Mouse (Mus musculus): Measurements from ENCODE around the gene Shq1. TPM values are rescaled to one million over a fixed set of nuclear protein-coding genes. Genes with fewer than 3 reads are reported as not detected.

The Shq1 gene
- polyA plus RNA-seq, 2 experiments: 5.8 to 8.7 TPM

DNA sequence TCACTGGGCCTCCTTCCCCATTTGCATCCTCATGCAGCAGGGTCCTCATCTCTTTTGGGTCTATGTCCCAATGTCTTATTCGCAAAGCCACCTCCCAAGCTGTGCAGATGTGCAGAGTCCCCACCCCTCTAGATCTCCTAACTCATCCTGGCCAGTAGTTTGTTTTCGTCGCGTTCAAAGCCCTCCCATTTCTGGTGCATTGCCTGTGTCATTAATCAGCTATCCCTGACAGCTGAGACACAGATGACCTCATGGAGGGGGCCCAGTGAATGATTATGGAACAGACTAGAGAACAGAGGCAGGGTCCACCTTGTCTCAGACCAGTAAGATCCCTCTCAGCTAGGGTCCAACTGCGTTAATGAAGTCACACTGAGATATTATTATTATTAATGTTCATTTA lies 39.9 kb upstream of the Shq1 start:
- H3K4me3 ChIP-seq (ENCODE audit: insufficient read depth in 1 of 2, low read depth in 2 of 2, low read length in 2 of 2): no peak overlapping the region
- ATAC-seq (ENCODE audit: insufficient read depth): no peak
- H3K4me2 ChIP-seq (ENCODE audit: low read depth): no peak overlapping the region
- H3K9me3 ChIP-seq (ENCODE audit: control insufficient read depth, low read length): no peaks in the 10 kb centered on the region
- no peak for TF ChIP-seq CTCF (IDR thresholded peaks at IDR 0.05; ENCODE audit: low read depth)
- no peak for TF ChIP-seq EP300 (IDR thresholded peaks at IDR 0.05; ENCODE audit: low read depth)
- H3K4me1 ChIP-seq (replicated peaks; ENCODE audit: control insufficient read depth in 2 of 2, insufficient read depth in 2 of 2, low read length in 1 of 2): no peaks in the 10 kb centered on the region
- H3K9ac ChIP-seq (replicated peaks): no peak overlapping the region
- DNase-seq (ENCODE audit: low read depth in 3 of 3, low spot score in 3 of 3): no peak
- 62% methylated on average over 5 of the region's 5 CpGs for WGBS (ENCODE audit: insufficient replicate concordance)
- peaks cover 2% of the 10 kb centered on the region; the same call in 1 of the 2 replicates for H3K27me3 ChIP-seq (ENCODE audit: control insufficient read depth, insufficient read depth, low read length)
- no peaks in the 10 kb centered on the region for H3K36me3 ChIP-seq (replicated peaks; ENCODE audit: control insufficient read depth, insufficient read depth, low read depth)
- H3K27ac ChIP-seq: no peak overlapping the region

DNA sequence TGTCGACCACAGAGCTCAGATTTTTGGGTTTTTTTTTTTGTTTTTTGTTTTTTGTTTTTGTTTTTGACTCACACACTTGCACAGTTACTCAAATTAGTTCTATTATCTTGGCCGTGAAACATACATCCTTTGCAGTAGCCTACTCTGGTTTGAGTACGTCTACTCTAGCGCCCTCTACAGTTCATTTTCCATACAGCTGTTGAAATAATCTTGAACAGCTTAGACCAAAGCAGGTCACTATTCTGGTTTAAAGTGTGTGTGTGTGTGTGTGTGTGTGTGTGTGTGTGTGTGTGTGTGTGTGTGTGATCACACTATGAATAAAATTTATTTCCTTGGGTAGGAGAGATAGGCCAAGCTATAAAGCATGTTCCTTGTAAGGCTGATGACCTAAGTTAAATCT lies 39.2 kb upstream of the Shq1 start:
- Histone ChIP-seq H3K9ac (replicated peaks) (no peak overlapping the region), H3K36me3 (replicated peaks; ENCODE audit: control insufficient read depth, insufficient read depth, low read depth) (no peaks in the 10 kb centered on the region), H3K4me1 (replicated peaks; ENCODE audit: control insufficient read depth in 2 of 2, insufficient read depth in 2 of 2, low read length in 1 of 2) (no peaks in the 10 kb centered on the region), H3K9me3 (ENCODE audit: control insufficient read depth, low read length) (no peaks in the 10 kb centered on the region), H3K27ac (no peak overlapping the region), H3K4me3 (ENCODE audit: insufficient read depth in 1 of 2, low read depth in 2 of 2, low read length in 2 of 2) (no peak overlapping the region), H3K27me3 (ENCODE audit: control insufficient read depth, insufficient read depth, low read length) (peaks cover 9% of the 10 kb centered on the region), H3K4me2 (ENCODE audit: low read depth) (no peak overlapping the region)
- ATAC-seq (ENCODE audit: insufficient read depth): no peak
- peak; percentile 38; the same call in 1 of the 2 replicates for TF ChIP-seq CTCF (IDR thresholded peaks at IDR 0.05; ENCODE audit: low read depth)
- TF ChIP-seq EP300 (IDR thresholded peaks at IDR 0.05; ENCODE audit: low read depth): no peak
- no peak for DNase-seq (ENCODE audit: low read depth in 3 of 3, low spot score in 3 of 3)
- 14% methylated on average over 4 of the region's 4 CpGs for WGBS (ENCODE audit: insufficient replicate concordance)

DNA sequence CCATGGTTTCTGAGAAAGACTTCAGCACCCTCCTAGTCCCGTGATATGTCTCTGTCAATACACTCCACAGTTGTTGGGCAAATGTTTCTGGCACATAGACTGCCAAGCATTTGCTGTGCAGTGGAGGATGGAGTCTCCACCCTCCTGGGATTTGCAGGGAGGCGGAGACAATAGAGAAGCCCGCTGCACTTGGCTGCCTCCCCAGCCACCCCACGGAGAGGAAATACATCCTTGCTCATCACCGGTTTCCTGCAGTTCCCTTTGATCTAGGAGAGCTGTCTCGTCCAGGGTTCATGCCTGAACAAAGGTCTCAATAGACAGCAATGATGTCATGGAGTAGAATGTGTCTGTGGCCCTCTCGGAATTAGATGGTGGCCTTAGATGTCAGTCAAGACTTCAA lies 38.5 kb upstream of the Shq1 start:
- H3K27me3 ChIP-seq (ENCODE audit: control insufficient read depth, insufficient read depth, low read length): peaks cover 16% of the 10 kb centered on the region
- no peaks in the 10 kb centered on the region for H3K9me3 ChIP-seq (ENCODE audit: control insufficient read depth, low read length)
- no peak overlapping the region for H3K4me2 ChIP-seq (ENCODE audit: low read depth)
- ATAC-seq (ENCODE audit: insufficient read depth) (no peak), DNase-seq (ENCODE audit: low read depth in 3 of 3, low spot score in 3 of 3) (no peak)
- no peak overlapping the region for H3K27ac ChIP-seq
- no peaks in the 10 kb centered on the region for H3K36me3 ChIP-seq (replicated peaks; ENCODE audit: control insufficient read depth, insufficient read depth, low read depth)
- WGBS (ENCODE audit: insufficient replicate concordance): 20% methylated on average over 7 of the region's 7 CpGs
- TF ChIP-seq CTCF (IDR thresholded peaks at IDR 0.05; ENCODE audit: low read depth): no peak
- no peak for TF ChIP-seq EP300 (IDR thresholded peaks at IDR 0.05; ENCODE audit: low read depth)
- H3K4me3 ChIP-seq (ENCODE audit: insufficient read depth in 1 of 2, low read depth in 2 of 2, low read length in 2 of 2): no peak overlapping the region
- no peaks in the 10 kb centered on the region for H3K4me1 ChIP-seq (replicated peaks; ENCODE audit: control insufficient read depth in 2 of 2, insufficient read depth in 2 of 2, low read length in 1 of 2)
- no peak overlapping the region for H3K9ac ChIP-seq (replicated peaks)

DNA sequence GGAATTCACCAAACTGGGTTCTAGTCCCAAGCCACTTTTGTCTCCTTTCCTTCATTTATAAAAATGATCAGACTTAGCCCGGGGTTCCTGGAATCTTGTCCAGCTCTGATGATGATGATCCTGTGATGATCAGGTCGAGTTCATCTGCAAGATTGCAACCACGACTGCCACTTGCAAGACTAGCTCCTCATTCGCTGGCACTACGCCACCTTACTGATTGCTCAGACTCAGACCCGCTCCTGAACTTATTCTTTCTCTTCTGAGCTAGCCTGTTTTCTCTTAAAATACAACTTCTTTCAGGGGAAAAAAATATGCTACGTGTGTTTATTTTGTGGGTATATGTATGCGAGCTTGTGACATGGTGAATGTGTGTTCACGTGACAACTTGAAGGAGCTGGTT lies 38.0 kb upstream of the Shq1 start:
- peaks cover 21% of the 10 kb centered on the region for H3K27me3 ChIP-seq (ENCODE audit: control insufficient read depth, insufficient read depth, low read length)
- no peak overlapping the region for H3K27ac ChIP-seq
- H3K4me2 ChIP-seq (ENCODE audit: low read depth): no peak overlapping the region
- no peak overlapping the region for H3K4me3 ChIP-seq (ENCODE audit: insufficient read depth in 1 of 2, low read depth in 2 of 2, low read length in 2 of 2)
- no peaks in the 10 kb centered on the region for H3K36me3 ChIP-seq (replicated peaks; ENCODE audit: control insufficient read depth, insufficient read depth, low read depth)
- 61% methylated on average over 9 of the region's 9 CpGs for WGBS (ENCODE audit: insufficient replicate concordance)
- no peak for ATAC-seq (ENCODE audit: insufficient read depth)
- H3K4me1 ChIP-seq (replicated peaks; ENCODE audit: control insufficient read depth in 2 of 2, insufficient read depth in 2 of 2, low read length in 1 of 2): no peaks in the 10 kb centered on the region
- no peak for TF ChIP-seq EP300 (IDR thresholded peaks at IDR 0.05; ENCODE audit: low read depth)
- TF ChIP-seq CTCF (IDR thresholded peaks at IDR 0.05; ENCODE audit: low read depth): no peak
- no peak for DNase-seq (ENCODE audit: low read depth in 3 of 3, low spot score in 3 of 3)
- H3K9ac ChIP-seq (replicated peaks): no peak overlapping the region
- H3K9me3 ChIP-seq (ENCODE audit: control insufficient read depth, low read length): no peaks in the 10 kb centered on the region

DNA sequence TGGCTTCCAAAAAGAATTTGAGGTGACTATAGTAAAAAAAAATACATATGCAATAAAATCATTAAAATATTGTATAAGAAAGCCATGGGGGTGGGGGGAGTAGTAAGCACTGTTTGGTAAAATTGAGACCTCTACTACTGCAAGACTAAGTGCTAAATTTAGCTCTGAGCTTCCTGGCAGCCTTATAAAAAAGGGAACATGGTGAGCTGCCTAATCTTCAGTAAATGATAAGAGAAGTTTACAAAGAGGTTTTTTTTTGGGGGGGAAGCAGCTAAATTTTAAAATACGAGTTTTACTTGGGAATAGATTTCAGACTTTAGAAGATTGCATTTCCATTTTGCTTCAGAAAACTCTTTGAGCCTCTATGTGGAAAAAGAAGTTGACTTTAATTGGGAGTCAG lies 37.3 kb upstream of the Shq1 start:
- DNase-seq (ENCODE audit: low read depth in 3 of 3, low spot score in 3 of 3): no peak

More for the DNA sequence above, 37.3 kb upstream of the Shq1 start:
- H3K9me3 ChIP-seq (ENCODE audit: control insufficient read depth, low read length): no peaks in the 10 kb centered on the region
- WGBS (ENCODE audit: insufficient replicate concordance): 6% methylated on average over 1 of the region's 1 CpGs
- no peak overlapping the region for H3K4me2 ChIP-seq (ENCODE audit: low read depth)
- H3K4me1 ChIP-seq (replicated peaks; ENCODE audit: control insufficient read depth in 2 of 2, insufficient read depth in 2 of 2, low read length in 1 of 2): no peaks in the 10 kb centered on the region
- no peak overlapping the region for H3K4me3 ChIP-seq (ENCODE audit: insufficient read depth in 1 of 2, low read depth in 2 of 2, low read length in 2 of 2)
- peaks cover 22% of the 10 kb centered on the region for H3K27me3 ChIP-seq (ENCODE audit: control insufficient read depth, insufficient read depth, low read length)
- no peaks in the 10 kb centered on the region for H3K36me3 ChIP-seq (replicated peaks; ENCODE audit: control insufficient read depth, insufficient read depth, low read depth)
- no peak overlapping the region for H3K27ac ChIP-seq
- no peak for ATAC-seq (ENCODE audit: insufficient read depth)
- no peak for TF ChIP-seq CTCF (IDR thresholded peaks at IDR 0.05; ENCODE audit: low read depth)
- no peak for TF ChIP-seq EP300 (IDR thresholded peaks at IDR 0.05; ENCODE audit: low read depth)
- no peak overlapping the region for H3K9ac ChIP-seq (replicated peaks)
